Mouse (Mus musculus) cerebellum, adult 9-11 months (tissue): Measurements from ENCODE around the gene 9130230L23Rik.

ENCODE experiments used
- DNase-seq: peaks from one replicate; pipeline ENCODE4 v3.0.0; 2022

Gene 9130230L23Rik

DNA sequence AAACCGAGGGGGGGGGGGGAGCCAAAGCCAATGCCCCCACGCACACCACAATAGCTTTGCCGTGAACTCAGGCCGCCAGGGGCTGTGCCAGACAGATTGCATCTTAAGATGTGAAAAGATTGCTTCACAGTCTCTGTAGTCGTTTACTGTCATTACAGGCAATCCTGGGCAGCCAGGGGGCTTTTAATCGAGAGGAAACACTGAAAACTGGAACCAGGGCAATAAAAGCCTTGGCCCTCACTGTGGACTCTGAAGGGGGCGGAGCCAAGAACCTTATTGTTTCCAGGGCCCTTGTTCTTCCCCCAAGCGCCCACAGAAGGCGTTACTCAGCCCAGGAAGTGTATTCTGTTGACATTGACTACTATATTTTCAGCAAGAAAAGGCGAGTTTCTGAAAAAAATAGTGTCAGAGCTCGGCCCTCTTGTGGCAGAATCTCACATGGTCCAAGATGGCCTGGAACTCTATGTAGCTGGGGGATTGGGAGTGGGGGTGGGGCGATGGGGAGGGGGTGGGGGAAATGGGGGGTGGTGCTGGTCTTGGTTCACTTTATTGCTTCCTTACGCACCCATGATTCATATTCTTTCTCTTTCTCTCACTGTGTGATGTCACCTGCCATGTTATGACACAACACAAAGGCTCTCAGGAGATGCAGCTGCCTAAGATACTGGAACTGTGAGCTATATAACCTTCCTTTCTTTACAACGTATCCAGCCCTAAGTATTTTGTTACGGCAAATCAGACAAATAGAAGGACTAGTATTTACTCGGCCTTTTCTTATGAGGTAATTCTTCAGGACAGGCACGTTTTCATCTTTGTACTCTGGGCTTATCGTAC is 53.2 kb downstream of the 9130230L23Rik start:
- no peak for DNase-seq

DNA sequence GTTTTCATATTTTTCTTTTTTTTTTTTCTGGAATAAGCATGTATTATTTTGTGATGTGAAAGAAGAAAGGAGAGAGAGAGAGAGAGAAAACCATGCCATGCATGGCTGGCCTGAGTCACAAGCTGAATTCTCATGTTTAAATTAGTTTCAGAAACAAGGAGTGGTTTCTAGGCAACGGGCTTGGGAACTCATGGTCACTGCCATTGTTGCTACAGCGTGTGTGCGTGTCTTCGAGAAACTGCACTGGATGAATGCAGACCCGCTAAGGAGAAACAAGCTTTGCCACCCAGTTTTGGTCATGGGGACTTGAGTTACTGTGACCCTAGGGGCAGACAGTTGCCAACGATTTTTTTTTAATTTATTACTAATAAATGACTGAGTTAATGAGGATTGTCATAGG is 53.8 kb downstream of the 9130230L23Rik start:
- DNase-seq: no peak

DNA sequence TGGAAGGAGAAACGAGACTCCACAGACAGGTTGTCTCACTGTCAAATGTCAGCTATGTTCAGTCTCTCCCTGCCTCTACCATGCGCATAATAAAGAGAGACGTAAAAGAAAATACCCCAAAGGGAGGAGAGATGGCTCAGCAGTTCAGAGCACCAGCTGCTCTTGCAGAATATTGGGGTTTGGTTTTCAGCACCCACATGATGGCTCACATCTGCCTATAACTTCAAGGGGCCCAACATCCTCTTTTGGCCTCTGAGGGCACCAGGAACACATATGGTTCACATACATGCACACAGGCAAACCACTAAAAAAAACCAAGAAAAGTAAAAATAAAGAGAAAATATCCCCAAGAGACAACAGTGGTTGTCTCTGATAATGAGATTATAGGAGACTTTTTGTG is 54.3 kb downstream of the 9130230L23Rik start:
- DNase-seq: no peak

DNA sequence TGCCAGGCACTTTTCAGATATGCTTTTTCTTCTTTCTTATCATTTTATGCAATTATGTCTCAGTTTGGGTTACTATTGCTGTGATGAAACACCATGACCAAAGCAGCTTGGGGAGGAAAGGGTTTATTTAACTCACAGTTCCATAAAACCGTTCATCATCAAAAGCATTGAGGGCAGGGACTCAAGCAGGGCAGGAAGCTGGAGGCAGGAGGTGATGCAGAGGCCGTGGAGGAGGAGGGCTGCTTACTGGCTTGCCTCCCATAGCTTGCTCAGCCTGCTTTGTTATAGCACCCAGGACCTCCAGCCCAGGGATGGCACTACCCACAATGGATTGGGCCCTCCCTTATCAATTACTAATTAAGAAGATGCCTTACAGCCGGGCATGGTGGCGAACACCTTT is 62.9 kb downstream of the 9130230L23Rik start:
- no peak for DNase-seq

DNA sequence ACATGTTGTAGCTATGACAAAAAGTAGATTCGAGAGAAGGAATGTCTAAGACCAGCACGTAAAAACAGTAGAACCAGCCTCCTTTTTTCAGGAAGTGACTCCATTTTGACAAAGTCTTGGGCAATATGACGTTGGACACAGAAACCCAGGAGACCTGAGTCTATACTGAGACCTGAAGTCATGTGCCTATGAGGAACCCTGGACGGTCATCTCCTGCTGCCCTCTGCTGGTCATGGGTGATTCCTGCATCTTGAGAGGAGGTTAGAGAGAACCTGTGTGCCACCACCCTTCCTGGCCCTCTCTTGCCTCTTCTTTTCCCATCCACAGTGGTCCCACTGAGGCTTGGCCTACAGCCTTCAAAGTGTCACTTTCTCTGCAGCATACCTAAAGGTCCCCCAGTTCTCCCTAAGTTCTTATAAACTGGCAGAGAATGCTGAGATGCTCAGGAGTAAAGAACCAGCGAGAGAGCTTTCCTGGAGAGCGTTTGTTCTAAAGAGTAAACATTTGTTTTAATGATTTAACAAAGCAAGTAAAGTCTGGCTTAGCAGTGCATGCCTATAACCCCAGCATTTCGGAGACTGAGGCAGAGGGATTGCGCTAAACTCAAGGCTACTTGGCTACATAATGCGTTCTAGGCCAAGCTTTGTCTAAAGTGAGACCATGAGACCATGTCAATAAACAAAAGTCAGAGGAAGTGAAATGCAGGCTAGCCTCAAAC is 65.9 kb downstream of the 9130230L23Rik start:
- DNase-seq: peak; percentile 40

DNA sequence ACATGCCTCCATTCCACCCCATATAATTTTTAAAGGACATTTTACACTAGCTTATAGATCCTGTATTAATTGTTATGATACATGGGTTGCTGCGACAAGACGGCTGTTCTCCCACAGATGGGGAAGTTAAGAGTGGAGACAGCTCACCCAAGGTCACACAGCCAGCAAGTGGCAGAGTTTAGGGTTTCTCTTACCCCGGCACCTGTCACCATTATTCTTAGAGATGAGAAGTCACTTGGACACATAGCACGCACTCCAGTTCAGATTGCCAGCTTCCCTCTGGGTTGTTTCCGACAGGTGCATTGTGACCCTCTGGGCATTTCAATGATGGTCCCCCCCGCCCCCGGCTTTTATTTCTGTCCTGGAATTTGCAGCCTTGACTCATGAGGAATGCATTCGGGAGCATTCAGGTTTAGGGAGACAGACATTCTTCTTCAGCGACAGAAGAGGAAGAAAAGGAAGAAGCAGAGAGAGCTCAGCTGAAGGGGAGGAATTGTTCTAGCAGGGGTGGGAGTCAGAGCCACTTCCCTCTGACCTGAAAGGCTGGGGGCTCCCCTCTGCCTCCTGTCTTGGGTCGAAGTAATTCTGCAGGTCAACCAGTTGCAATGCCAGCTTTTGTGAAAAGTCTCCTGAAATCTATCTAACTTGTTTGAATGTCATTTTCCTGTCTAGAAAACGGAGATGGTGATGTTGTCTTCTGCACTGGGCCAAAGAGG is 66.9 kb downstream of the 9130230L23Rik start:
- DNase-seq: no peak

DNA sequence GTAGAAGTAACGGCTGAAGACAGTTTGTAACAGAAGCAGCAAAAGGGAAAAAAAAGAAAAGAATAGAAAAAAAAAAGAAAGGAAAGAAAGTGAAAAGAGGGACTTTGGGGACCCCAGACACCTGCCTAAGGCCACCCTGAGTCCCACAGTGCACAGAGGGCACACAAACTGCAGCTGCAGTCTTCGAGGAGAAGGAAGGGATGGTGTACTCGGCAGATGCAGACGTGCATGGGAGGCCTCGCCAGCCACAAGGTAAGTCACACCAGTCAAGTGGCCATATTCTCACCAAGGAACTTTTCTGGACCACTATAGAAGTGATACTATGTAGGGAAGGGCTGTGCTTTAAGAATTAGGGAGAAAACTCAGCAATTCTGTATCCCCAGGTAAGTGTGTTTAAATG is 69.3 kb downstream of the 9130230L23Rik start, which contains the start of gene Chrna9:
Gene Chrna9 (plus strand): TSS at position 139 of the 400 bp plus-strand sequence.
- no peak for DNase-seq

DNA sequence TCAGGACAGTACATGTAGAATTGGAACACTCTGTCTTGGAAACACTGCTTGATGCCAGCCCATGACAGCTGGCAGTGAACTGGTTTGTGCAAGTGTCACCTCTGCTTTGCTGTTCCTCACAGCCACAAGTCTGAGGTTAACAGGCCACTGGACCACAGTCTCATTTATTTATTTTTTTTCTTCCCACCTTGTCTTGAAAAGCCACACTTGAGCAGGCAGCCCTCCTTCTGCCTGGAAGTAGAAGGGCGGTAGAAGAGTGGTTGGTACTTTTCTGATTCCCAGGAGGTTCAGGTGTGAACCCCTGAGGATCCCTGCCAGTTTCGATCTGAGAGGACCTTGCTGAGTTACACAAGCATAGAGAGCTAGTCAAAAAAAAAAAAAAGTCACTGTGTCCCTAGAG is 70.3 kb downstream of the 9130230L23Rik start:
- DNase-seq: no peak

DNA sequence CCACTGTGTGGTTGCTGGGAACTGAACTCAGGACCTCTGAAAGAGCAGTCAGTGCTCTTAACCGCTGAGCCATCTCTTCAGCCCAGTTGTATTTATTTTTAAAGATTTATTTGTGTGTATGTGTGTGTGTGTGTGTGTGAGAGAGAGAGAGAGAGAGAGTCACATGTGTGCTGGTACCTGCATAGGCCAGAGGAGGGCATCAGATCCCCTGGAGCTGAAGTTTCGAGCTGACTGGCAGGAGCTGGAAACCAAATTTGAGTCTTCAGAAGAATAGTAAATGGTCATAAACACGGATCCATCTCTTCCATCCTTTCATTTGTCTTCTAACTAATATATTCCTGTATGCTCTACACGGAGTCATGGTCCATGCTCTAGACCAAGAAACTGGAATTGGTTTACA is 70.8 kb downstream of the 9130230L23Rik start:
- DNase-seq: no peak

DNA sequence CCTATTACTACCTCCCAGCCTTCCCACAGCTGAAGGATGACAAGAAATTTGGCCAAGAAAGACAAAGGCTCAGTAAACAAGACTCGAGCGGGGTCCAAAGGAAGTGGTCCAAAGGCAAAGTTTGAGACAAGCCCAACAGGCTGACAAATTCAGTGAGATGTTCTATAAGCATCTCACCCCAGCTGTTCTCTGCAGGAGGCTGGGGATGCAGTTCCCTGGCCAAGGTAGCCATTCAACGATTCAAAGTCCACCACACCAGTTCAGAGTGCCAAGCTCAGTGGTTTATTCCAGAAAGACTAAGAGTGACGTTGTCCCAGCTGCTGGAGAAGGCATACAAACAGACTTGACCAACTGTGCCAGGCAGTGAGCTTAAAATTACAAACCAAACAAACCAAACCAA is 73.9 kb downstream of the 9130230L23Rik start:
- DNase-seq: no peak
